Mouse (Mus musculus) midbrain, postnatal 0 days (tissue): ENCODE results near the gene Mcat. TPM values are rescaled to one million over a fixed set of nuclear protein-coding genes. Genes with fewer than 3 reads are reported as not detected.

ENCODE experiments used
- ATAC-seq: fragments of 200-750 bp; cut with Nextera tagmentation; 2 replicates; pipeline ENCODE4 v1.8.0; 2017; ENCODE audit warnings: moderate number of reproducible peaks, mild to moderate bottlenecking, moderate TSS enrichment, moderate library complexity; ENCODE audit not compliant: low FRiP score
- DNase-seq: peaks from one replicate; pipeline ENCODE4 v3.0.0-alpha.2; 2015; ENCODE audit warnings: low spot score
- H3K27ac ChIP-seq: fragments of 300-500 bp; sonication (generic); 2 replicates; pipeline ENCODE4 v1.5.1; 2014; ENCODE audit warnings: low read depth, mild to moderate bottlenecking, low read length, mixed read lengths
- H3K27me3 ChIP-seq: fragments of 300-500 bp; sonication (generic); 2 replicates; pipeline ENCODE4 v1.6.1; 2014; ENCODE audit warnings: low read length, control low read depth, mixed read lengths; ENCODE audit not compliant: insufficient read depth
- H3K36me3 ChIP-seq: fragments of 300-500 bp; sonication (generic); 2 replicates; pipeline ENCODE4 v1.6.1; 2014; ENCODE audit warnings: low read length, control low read depth, mixed read lengths; ENCODE audit not compliant: insufficient read depth
- H3K4me1 ChIP-seq: fragments of 300-500 bp; sonication (generic); 2 replicates; pipeline ENCODE4 v1.6.1; 2014; ENCODE audit warnings: mild to moderate bottlenecking, control low read depth, antibody characterized with exemption, low read length, mixed read lengths; ENCODE audit not compliant: insufficient read depth
- H3K4me2 ChIP-seq: fragments of 300-500 bp; sonication (generic); 2 replicates; pipeline ENCODE4 v1.6.1; 2014; ENCODE audit warnings: low read depth, mild to moderate bottlenecking, low read length, mixed read lengths; ENCODE audit not compliant: poor library complexity, severe bottlenecking
- H3K4me3 ChIP-seq: fragments of 300-500 bp; sonication (generic); 2 replicates; pipeline ENCODE4 v1.5.1; 2014; ENCODE audit warnings: low read depth, mild to moderate bottlenecking, low read length, moderate library complexity
- H3K9ac ChIP-seq: fragments of 300-500 bp; sonication (generic); replicated peaks from 2 replicates; pipeline ENCODE4 v1.6.1; 2014; ENCODE audit warnings: mild to moderate bottlenecking, low read length, moderate library complexity, mixed read lengths; ENCODE audit not compliant: poor library complexity, severe bottlenecking
- H3K9me3 ChIP-seq: fragments of 300-500 bp; sonication (generic); 2 replicates; pipeline ENCODE4 v1.6.1; 2016; ENCODE audit warnings: low read length, control low read depth
- CTCF ChIP-seq: IDR thresholded peaks from 2 replicates; pipeline ENCODE4 v1.5.1; 2016; ENCODE audit warnings: antibody characterized with exemption, mild to moderate bottlenecking
- WGBS: fragments of 180-500 bp; shearing (Covaris S2); extraction: QIAGEN DNeasy Blood & Tissue Kit; methylation state at CpG from one replicate; pipeline ENCODE4 v1.1.7; 2014; 5-methylcytosine and 5-hydroxymethylcytosine counted together
- polyA plus RNA-seq: library from polyadenylated mRNA; unstranded; fragments of >200 nt; fragmentation: Nextera tagmentation; extraction: Ambion mirVana; gene quantifications from 2 replicates; pipeline ENCODE4 v1.2.1, GENCODE M21; 2015
- total RNA-seq: library from RNA; depleted of rRNA; stranded (reverse); fragments of >200 nt; gene quantifications from 2 replicates; pipeline ENCODE4 v1.2.3, GENCODE M21; 2014

The Mcat gene
- total and polyA plus RNA-seq, 2 experiments from 2014 or later, result 34.6 to 43.9 TPM

DNA sequence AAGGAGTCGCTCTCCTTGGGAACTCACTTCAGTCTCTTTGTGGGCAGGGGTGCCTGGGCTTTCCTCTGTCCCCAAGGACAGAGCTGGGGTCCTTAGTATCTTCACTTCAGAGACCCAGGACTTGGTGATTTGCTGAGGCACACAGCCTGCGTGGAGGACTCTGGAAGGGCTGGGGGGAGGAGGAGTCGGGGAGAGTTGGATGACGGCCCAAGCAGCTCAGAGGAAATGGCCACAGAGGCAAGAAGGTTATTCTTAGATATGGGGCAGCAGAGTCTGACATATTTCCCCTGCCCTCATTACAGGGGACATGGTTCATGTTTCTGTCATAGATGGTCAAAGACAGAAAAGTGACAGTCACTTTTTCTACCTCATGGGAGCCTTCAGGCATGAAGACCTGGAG is 23.7 kb downstream of the Mcat start:
- no peak for TF ChIP-seq CTCF
- ATAC-seq, result no peak
- H3K4me1 ChIP-seq, result no peaks in the 10 kb centered on the region
- H3K9me3 ChIP-seq, result no peaks in the 10 kb centered on the region
- no peaks in the 10 kb centered on the region for H3K27me3 ChIP-seq
- H3K4me2 ChIP-seq, result no peak overlapping the region
- H3K4me3 ChIP-seq, result no peak overlapping the region
- no peak for DNase-seq
- 73% methylated on average over 4 of the region's 4 CpGs for WGBS
- no peak overlapping the region for H3K27ac ChIP-seq
- H3K36me3 ChIP-seq, result 0 out of 2 replicates have a peak, but pooled peaks cover under 1% of the 10 kb centered on the region
- H3K9ac ChIP-seq, result no peak overlapping the region

DNA sequence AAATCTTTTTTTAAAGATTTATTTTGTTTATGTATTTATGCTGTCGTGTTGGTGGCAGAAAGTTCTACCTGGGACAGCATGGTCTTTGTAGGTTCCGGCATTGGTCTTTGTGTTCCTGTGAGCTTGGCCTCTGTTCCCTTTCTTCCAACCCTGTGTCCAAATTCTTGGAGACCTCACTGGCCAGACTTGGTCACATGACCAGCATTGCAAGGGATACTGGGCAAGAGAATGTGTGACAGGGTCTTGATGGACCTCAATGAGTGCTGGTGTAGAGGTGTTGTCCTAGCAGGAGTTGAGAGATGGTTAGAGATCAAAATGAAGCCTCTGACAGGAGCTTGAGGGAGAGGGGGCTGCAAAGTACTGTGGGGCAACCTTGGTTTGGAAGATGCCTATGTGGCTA is 24.7 kb downstream of the Mcat start:
- Histone ChIP-seq H3K9me3 (no peaks in the 10 kb centered on the region), H3K4me2 (no peak overlapping the region), H3K9ac (no peak overlapping the region), H3K27ac (no peak overlapping the region), H3K27me3 (no peaks in the 10 kb centered on the region), H3K4me1 (no peaks in the 10 kb centered on the region), H3K36me3 (no peaks in the 10 kb centered on the region), H3K4me3 (no peak overlapping the region)
- 97% methylated on average over 2 of the region's 2 CpGs for WGBS
- ATAC-seq (no peak), DNase-seq (no peak)
- TF ChIP-seq CTCF, result no peak

DNA sequence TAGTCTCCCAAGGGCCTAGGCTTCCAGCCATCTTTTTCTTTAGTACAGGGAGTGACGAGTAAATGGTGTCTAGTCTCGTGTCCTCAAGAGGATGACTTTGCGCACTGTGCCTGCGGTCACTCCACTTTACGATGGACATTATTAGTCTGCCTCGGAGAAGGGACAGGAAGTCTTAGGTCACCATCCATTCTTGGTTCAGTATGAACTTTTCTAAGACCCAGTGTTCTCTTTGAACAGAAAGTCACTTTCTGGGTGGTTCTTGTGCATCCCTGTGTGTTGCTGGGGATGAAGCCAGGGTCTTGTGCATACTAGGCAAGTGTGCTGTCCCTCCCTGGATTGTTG is 27.7 kb downstream of the Mcat start:
- Histone ChIP-seq H3K9ac (no peak overlapping the region), H3K4me3 (no peak overlapping the region), H3K4me2 (no peak overlapping the region), H3K4me1 (no peaks in the 10 kb centered on the region), H3K27ac (no peak overlapping the region), H3K27me3 (no peaks in the 10 kb centered on the region), H3K36me3 (no peaks in the 10 kb centered on the region), H3K9me3 (no peaks in the 10 kb centered on the region)
- TF ChIP-seq CTCF, result no peak
- DNase-seq (no peak), ATAC-seq (no peak)
- WGBS, result 90% methylated on average over 6 of the region's 6 CpGs

DNA sequence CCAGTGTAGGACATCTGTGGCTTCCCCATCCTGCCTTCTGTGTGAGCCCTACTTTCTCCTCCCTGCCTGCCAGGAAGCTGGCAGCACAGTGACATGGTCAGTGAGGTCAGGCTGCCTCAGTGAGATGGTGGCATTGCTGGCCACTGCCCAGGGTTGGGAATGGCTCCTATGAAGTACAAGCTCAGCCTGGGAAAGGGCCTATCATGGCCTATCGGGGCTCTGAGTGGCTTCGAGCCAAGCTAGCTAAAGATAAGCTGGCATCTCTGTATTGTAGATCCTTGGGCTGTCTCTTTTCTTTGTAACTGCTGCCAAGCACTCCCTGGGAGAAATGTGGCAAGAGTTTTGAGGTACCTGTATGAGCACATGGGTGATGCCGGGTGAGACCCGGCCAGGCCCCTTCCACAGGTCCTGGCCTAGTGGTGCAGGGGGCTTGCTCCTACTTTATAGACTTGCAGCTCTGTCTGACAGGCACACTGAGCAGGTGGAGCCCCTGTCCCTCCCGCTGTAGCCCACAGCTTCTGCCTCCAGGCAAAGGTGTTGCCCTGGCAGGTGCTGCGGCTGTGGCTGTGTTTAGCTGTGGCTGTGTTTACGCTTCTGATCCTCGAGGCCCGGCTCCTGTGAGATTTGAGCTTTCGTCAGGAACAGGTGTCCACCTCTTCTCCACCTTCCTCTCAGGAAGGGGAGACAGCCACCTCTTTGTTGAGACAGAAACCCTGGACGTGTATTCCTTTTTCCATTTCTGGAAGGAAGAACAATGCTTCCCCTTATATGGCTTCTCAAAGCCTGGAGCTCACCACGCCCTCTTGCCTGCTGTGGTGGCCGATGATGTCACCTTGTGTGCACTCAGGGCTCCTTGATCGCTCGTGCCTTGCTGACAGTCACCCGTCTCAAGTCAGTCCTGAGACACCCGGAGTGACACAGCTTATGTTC is 28.4 kb downstream of the Mcat start:
- 83% methylated on average over 17 of the region's 17 CpGs for WGBS
- Histone ChIP-seq H3K4me2 (no peak overlapping the region), H3K9ac (no peak overlapping the region), H3K4me1 (no peaks in the 10 kb centered on the region), H3K36me3 (no peaks in the 10 kb centered on the region), H3K27me3 (no peaks in the 10 kb centered on the region), H3K27ac (no peak overlapping the region), H3K9me3 (no peaks in the 10 kb centered on the region), H3K4me3 (no peak overlapping the region)
- no peak for TF ChIP-seq CTCF
- ATAC-seq (no peak), DNase-seq (no peak)

DNA sequence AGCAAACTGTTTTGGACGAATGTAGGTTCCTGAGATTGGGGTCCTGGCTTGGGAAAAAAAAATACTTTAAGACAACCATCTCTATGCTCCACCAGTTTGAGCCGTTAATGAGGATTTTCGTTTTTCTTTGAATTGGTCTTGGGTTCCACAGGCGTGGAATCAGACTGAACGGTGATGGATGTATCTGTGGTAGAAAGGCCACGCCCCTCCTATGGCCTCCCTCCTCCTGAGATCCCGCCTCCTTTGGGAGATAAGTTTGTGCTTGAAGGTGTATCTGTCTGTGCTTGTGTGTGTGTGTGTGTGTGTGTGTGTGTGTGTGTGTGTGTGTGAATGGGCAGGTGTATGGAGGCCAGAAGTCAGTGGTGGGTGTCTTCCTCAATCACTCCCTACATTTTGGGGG is 31.0 kb downstream of the Mcat start:
- H3K9me3 ChIP-seq, result no peaks in the 10 kb centered on the region
- no peak overlapping the region for H3K27ac ChIP-seq
- no peak overlapping the region for H3K9ac ChIP-seq
- DNase-seq, result no peak
- TF ChIP-seq CTCF, result no peak
- no peaks in the 10 kb centered on the region for H3K4me1 ChIP-seq
- H3K4me2 ChIP-seq, result no peak overlapping the region
- no peaks in the 10 kb centered on the region for H3K36me3 ChIP-seq
- peaks cover 6% of the 10 kb centered on the region; the same call in 1 of the 2 replicates for H3K27me3 ChIP-seq
- H3K4me3 ChIP-seq, result no peak overlapping the region
- ATAC-seq, result no peak
- 81% methylated on average over 7 of the region's 7 CpGs for WGBS

DNA sequence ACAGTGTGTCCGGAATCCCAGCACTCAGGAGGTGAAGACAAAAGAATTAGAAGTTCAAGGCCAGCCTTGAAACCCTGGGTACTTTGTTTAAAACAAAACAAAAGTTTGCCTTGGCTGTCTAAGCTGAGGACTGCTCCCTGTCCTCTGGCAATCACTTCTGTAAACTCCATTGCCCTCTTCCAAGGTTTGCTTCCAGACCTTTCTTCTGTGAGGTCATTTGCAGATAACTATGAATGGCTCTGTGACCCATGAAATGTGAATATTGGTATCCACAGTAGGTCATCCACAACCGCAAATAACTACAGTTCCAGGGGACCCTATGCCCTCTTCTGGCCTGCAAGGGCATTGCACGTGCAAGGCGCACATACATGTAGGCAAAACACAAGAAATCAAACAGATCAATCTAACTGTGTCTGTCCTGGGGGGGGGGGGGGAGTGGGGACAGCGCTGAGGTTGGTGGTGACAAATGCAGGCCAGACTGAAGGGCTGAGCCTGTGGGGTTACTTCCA is 31.6 kb downstream of the Mcat start:
- Histone ChIP-seq H3K27me3 (peaks cover 12% of the 10 kb centered on the region; the same call in 1 of the 2 replicates), H3K4me1 (peaks cover 1% of the 10 kb centered on the region; the same call in 1 of the 2 replicates), H3K36me3 (no peaks in the 10 kb centered on the region), H3K27ac (no peak overlapping the region), H3K4me3 (no peak overlapping the region), H3K9ac (no peak overlapping the region), H3K9me3 (no peaks in the 10 kb centered on the region), H3K4me2 (no peak overlapping the region)
- ATAC-seq (no peak), DNase-seq (no peak)
- peak; percentile 37 for TF ChIP-seq CTCF
- 82% methylated on average over 5 of the region's 5 CpGs for WGBS
